8 mouse cellular contexts compared by ENCODE assay signal in the genomic region with DNA sequence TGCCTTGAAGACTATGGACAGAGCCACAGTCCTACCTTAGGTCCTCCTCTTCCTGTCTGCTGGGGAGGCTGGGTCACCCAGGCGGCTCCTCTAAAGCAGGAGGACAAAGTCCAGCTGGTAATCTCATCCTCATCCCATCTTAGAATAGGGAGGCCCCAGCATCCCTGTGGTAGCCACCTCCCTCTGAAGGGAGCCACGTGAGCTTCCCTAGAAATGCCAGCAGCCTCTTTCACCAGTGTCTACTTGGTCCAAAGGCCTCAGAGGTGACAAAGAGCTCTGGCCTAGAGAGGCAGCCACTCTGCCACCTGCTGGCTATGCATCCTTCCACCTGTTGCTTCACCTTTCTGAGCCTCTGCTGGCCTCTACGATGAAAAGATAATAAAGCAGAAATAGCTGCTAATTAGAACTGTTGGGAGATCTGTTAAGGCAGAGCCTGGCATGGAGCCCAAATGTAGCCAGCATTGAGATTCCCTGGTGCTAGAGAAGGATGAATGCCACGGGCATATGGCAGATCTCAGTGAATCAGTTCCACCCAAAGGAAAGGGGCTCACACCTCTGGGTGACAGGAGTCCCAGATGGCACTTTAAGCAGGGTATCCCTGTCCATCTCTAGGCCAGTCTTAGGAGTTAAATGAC. TPM values are rescaled to one million over a fixed set of nuclear protein-coding genes. Genes with fewer than 3 reads are reported as not detected.
DNase-seq lines count a peak whose midpoint lies in the region; ATAC-seq and TF ChIP-seq lines count a peak whose summit lies in the region.
"Had no signal": no experiment of that assay in that cellular context is flagged by ENCODE, and none has a peak within 500 bp of the region (broad histone marks: within the 10 kb centered on the region; RNA-seq: fewer than 3 reads in every experiment).

No protein-coding gene starts in this region.

- H3K4me3 ChIP-seq in kidney, embryonic 14.5 days (ENCODE audit: low read length) = no peak overlapping the region
- no peak overlapping the region for H3K4me3 ChIP-seq in cortical plate, adult 2 months (ENCODE audit: insufficient read depth, low read length)
- no peak overlapping the region for H3K4me3 ChIP-seq in lung, embryonic 14.5 days (ENCODE audit: low read depth, low read length)

- TF ChIP-seq CTCF in cortical plate, adult 2 months (IDR thresholded peaks at IDR 0.05; ENCODE audit: extremely low read depth, insufficient read depth, low read length) = peak; percentile 38
- peak; percentile 60 for TF ChIP-seq CTCF in lung, embryonic 14.5 days (IDR thresholded peaks at IDR 0.05; ENCODE audit: low read depth)

- H3K27me3 ChIP-seq in kidney, embryonic 14.5 days (ENCODE audit: control insufficient read depth, insufficient read depth, low read length) = no peaks in the 10 kb centered on the region
- no peaks in the 10 kb centered on the region for H3K27me3 ChIP-seq in lung, embryonic 14.5 days (ENCODE audit: insufficient read depth, low read length)

- no peak overlapping the region for H3K4me2 ChIP-seq in kidney, embryonic 14.5 days (replicated peaks; ENCODE audit: low read depth, low read length)
- no peak overlapping the region for H3K4me2 ChIP-seq in lung, embryonic 14.5 days

- no peak for TF ChIP-seq POLR2A in cortical plate, adult 2 months (IDR thresholded peaks at IDR 0.05; ENCODE audit: extremely low read depth, insufficient read depth, low read length)

- no peak for ATAC-seq in kidney, embryonic 14.5 days (ENCODE audit: low FRiP score, low TSS enrichment)
- no peak for ATAC-seq in lung, embryonic 14.5 days (ENCODE audit: insufficient read depth)
- no peak for ATAC-seq in megakaryocyte-erythroid progenitor cell, adult 5-6 weeks (replicated peaks; ENCODE audit: low FRiP score, low TSS enrichment, poor library complexity, severe bottlenecking)

- DNase-seq in kidney, adult 11 months = peak; percentile 82
- peak; percentile 60 for DNase-seq in brain, adult 2 months (ENCODE audit: low read depth, low spot score)
- DNase-seq in lung, embryonic 14.5 days = peak; percentile 28
- DNase-seq in Muller cell, postnatal 12 days (ENCODE audit: inconsistent ontology term) = no peak
- DNase-seq: thymus, postnatal 4 days had no signal

- WGBS in kidney, embryonic 14.5 days = 42% methylated on average over 4 of the region's 4 CpGs
- 42% methylated on average over 4 of the region's 4 CpGs for WGBS in lung, embryonic 14.5 days

- no peak overlapping the region for H3K27ac ChIP-seq in kidney, embryonic 14.5 days (ENCODE audit: low read depth, low read length)
- no peak overlapping the region for H3K27ac ChIP-seq in cortical plate, adult 2 months (ENCODE audit: insufficient read depth, low read length)
- no peak overlapping the region for H3K27ac ChIP-seq in lung, embryonic 14.5 days (ENCODE audit: low read depth)

- H3K9me3 ChIP-seq in kidney, embryonic 14.5 days (ENCODE audit: control insufficient read depth, low read length) = no peaks in the 10 kb centered on the region; the same call in 1 of the 2 replicates
- no peaks in the 10 kb centered on the region for H3K9me3 ChIP-seq in lung, embryonic 14.5 days (ENCODE audit: low read depth, low read length)

- H3K9ac ChIP-seq in kidney, embryonic 14.5 days (ENCODE audit: low read depth, low read length) = no peak overlapping the region
- H3K9ac ChIP-seq in lung, embryonic 14.5 days = no peak overlapping the region

- H3K4me1 ChIP-seq in kidney, embryonic 14.5 days (ENCODE audit: control insufficient read depth, insufficient read depth, low read length) = no peaks in the 10 kb centered on the region
- no peaks in the 10 kb centered on the region for H3K4me1 ChIP-seq in cortical plate, adult 2 months (ENCODE audit: control insufficient read depth, insufficient read depth, low read length)
- H3K4me1 ChIP-seq in lung, embryonic 14.5 days (ENCODE audit: insufficient read depth) = no peaks in the 10 kb centered on the region

- no peaks in the 10 kb centered on the region for H3K36me3 ChIP-seq in kidney, embryonic 14.5 days (ENCODE audit: control insufficient read depth, insufficient read depth, low read length)
- H3K36me3 ChIP-seq in lung, embryonic 14.5 days (ENCODE audit: insufficient read depth) = no peaks in the 10 kb centered on the region

RNA-seq across cellular contexts. Expression of a gene that starts 10.1 kb away (rescaled TPM):
- 57.7 and 70.2 TPM in 2 replicates for polyA plus RNA-seq in kidney, embryonic 14.5 days (2014; fragmentation: Nextera tagmentation; extraction: Ambion mirVana)
- polyA plus RNA-seq in cortical plate, adult 2 months (2012; rRNA removed) = 29.4 and 30.0 TPM in 2 replicates
- polyA plus RNA-seq in lung, embryonic 14.5 days (2014; fragmentation: Nextera tagmentation; extraction: Ambion mirVana) = 40.9 and 46.0 TPM in 2 replicates
- total RNA-seq in megakaryocyte-erythroid progenitor cell, adult 5-6 weeks (2014; fragmentation: Nextera tagmentation) = not detected in 2 replicates
- 1.5 TPM in 1 of 2 replicates, not detected in the other for total RNA-seq in megakaryocyte-erythroid progenitor cell, adult 5-6 weeks (2017)
